Mouse (Mus musculus) liver, adult 2 months (tissue): ENCODE data around the gene 3110040M04Rik.

Source experiments
- CTCF ChIP-seq: fragments of 200-500 bp; IDR thresholded peaks from 2 replicates; pipeline ENCODE4 v1.5.1; 2011; ENCODE audit warnings: low read depth, low read length, control low read depth
- POLR2A ChIP-seq: fragments of 200-500 bp; IDR thresholded peaks from 2 replicates; pipeline ENCODE4 v1.6.1; 2011; ENCODE audit warnings: low read length, control low read depth; ENCODE audit not compliant: insufficient read depth; ENCODE audit errors: extremely low read depth

- TF ChIP-seq CTCF (no peak), POLR2A (no peak)
Measured at GRCm38 (mm10) chr1:151216417-151216816, 12.5 kb downstream of the 3110040M04Rik start.
